Mouse (Mus musculus): ENCODE data around the gene Bcl9. TPM values are rescaled to one million over a fixed set of nuclear protein-coding genes. Genes with fewer than 3 reads are reported as not detected.
A peak's percentile ranks its signal among the peaks of the same experiment; 100 is the strongest.

The Bcl9 gene
- polyA plus RNA-seq, 1 experiment from 2014 or later = 59.8 TPM

DNA sequence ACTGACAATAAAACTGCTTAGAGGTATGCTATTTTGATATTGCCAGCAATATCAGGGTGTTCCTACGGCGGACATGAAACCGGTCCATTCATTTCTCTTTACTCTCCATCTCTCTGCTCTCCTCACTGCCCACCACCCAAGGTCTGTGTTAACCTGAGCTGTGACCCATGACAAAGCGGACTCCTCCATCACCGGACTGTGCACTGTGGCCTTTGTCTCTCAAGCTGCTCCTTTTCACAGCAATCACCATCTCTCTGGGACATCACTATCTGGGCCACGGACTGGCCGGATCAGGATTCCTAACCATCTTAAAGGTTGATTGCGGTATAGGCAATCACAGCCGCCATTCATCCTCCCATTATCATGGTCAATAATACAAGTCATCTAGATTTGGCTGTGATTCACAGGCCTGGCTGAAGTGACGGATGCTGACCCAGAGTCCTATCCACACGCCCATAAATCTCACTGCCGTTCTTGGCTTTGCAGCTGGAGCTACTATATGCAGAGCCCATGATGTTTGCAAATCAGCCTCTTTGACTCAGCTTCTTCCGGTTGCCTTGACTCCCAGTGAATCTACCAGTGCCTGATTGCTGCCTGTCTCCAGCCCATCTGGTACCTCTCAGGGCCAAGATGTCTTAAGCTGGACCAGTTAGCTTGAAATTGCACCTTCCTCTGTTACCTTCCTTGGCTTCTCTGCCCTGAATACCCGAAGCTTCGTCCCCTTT lies 28.1 kb upstream of the Bcl9 start:
- no peak overlapping the region for H3K4me2 ChIP-seq
- ATAC-seq (ENCODE audit: low FRiP score) = 0 out of 2 replicates have a peak, but pooled peaks have one; percentile 47
- H3K4me3 ChIP-seq (ENCODE audit: low read depth, low read length) = no peak overlapping the region
- peaks cover 7% of the 10 kb centered on the region; the same call in 1 of the 2 replicates for H3K4me1 ChIP-seq (ENCODE audit: control insufficient read depth, insufficient read depth, low read length)
- H3K36me3 ChIP-seq (ENCODE audit: control insufficient read depth, insufficient read depth, low read length) = no peaks in the 10 kb centered on the region
- DNase-seq (ENCODE audit: low spot score, missing footprints) = peak; percentile 88
- H3K9me3 ChIP-seq (ENCODE audit: control insufficient read depth, low read length) = no peaks in the 10 kb centered on the region
- no peak overlapping the region for H3K27ac ChIP-seq (ENCODE audit: low read depth, low read length)
- WGBS = 46% methylated on average over 15 of the region's 15 CpGs
- H3K27me3 ChIP-seq (ENCODE audit: control insufficient read depth, insufficient read depth, low read length) = no peaks in the 10 kb centered on the region
- no peak overlapping the region for H3K9ac ChIP-seq (ENCODE audit: low read length)

- Histone ChIP-seq H3K36me3 (ENCODE audit: control insufficient read depth, insufficient read depth, low read length) (no peaks in the 10 kb centered on the region), H3K9ac (ENCODE audit: low read length) (0 out of 2 replicates have a peak overlapping the region, but pooled peaks have one; percentile 16), H3K4me2 (no peak overlapping the region; the same call in 1 of the 2 replicates), H3K4me3 (ENCODE audit: low read depth, low read length) (no peak overlapping the region), H3K9me3 (ENCODE audit: control insufficient read depth, low read length) (no peaks in the 10 kb centered on the region), H3K4me1 (ENCODE audit: control insufficient read depth, insufficient read depth, low read length) (peaks cover 7% of the 10 kb centered on the region; the same call in 1 of the 2 replicates), H3K27me3 (ENCODE audit: control insufficient read depth, insufficient read depth, low read length) (no peaks in the 10 kb centered on the region), H3K27ac (ENCODE audit: low read depth, low read length) (no peak overlapping the region)
- 52% methylated on average over 17 of the region's 17 CpGs for WGBS
- DNase-seq (ENCODE audit: low spot score, missing footprints) (no peak), ATAC-seq (ENCODE audit: low FRiP score) (peak; percentile 64; the same call in 1 of the 2 replicates)
Measured at GRCm38 (mm10) chr3:97324046-97324445, 26.3 kb upstream of the Bcl9 start.

- H3K4me3 ChIP-seq (ENCODE audit: low read depth, low read length) = no peak overlapping the region
- DNase-seq (ENCODE audit: low spot score, missing footprints) (no peak), ATAC-seq (ENCODE audit: low FRiP score) (no peak)
- H3K4me2 ChIP-seq = no peak overlapping the region
- H3K4me1 ChIP-seq (ENCODE audit: control insufficient read depth, insufficient read depth, low read length) = peaks cover 4% of the 10 kb centered on the region; the same call in 1 of the 2 replicates
- 80% methylated on average over 3 of the region's 3 CpGs for WGBS
- no peaks in the 10 kb centered on the region; the same call in 1 of the 2 replicates for H3K27me3 ChIP-seq (ENCODE audit: control insufficient read depth, insufficient read depth, low read length)
- H3K27ac ChIP-seq (ENCODE audit: low read depth, low read length) = no peak overlapping the region
- H3K36me3 ChIP-seq (ENCODE audit: control insufficient read depth, insufficient read depth, low read length) = no peaks in the 10 kb centered on the region
- H3K9ac ChIP-seq (ENCODE audit: low read length) = no peak overlapping the region
- H3K9me3 ChIP-seq (ENCODE audit: control insufficient read depth, low read length) = no peaks in the 10 kb centered on the region
Measured at GRCm38 (mm10) chr3:97317302-97317701, 19.6 kb upstream of the Bcl9 start.

DNA sequence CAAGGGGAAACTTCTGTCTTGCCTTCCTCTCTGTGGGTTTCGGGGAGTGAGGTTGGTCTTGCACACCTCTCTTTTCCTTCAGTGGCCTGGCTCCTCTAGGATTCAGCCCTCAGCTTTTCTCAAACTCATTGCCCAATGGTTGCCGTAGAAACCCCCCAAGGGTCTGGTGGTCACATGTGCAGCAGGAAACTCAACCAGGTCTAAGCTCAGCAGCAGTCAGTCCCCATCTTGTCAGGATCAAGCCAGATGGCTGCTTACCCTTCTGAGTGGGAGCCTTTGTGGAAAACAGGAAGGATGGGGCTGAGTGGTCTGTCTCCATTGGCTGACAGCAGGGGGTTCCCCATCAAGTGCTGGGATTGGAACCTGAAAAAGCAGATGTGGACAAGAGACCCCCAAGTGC lies 15.7 kb upstream of the Bcl9 start:
- Histone ChIP-seq H3K9ac (ENCODE audit: low read length) (no peak overlapping the region), H3K4me3 (ENCODE audit: low read depth, low read length) (no peak overlapping the region), H3K27me3 (ENCODE audit: control insufficient read depth, insufficient read depth, low read length) (no peaks in the 10 kb centered on the region; the same call in 1 of the 2 replicates), H3K9me3 (ENCODE audit: control insufficient read depth, low read length) (peaks cover 5% of the 10 kb centered on the region; the same call in 1 of the 2 replicates), H3K4me1 (ENCODE audit: control insufficient read depth, insufficient read depth, low read length) (peaks cover 4% of the 10 kb centered on the region; the same call in 1 of the 2 replicates), H3K4me2 (no peak overlapping the region), H3K36me3 (ENCODE audit: control insufficient read depth, insufficient read depth, low read length) (no peaks in the 10 kb centered on the region), H3K27ac (ENCODE audit: low read depth, low read length) (no peak overlapping the region)
- DNase-seq (ENCODE audit: low spot score, missing footprints) (no peak), ATAC-seq (ENCODE audit: low FRiP score) (peak; percentile 65)
- 65% methylated on average over 2 of the region's 2 CpGs for WGBS

GRCm38 (mm10) chr3:97311998-97312397 lies 14.3 kb upstream of the Bcl9 start:
- peak; percentile 54 for ATAC-seq (ENCODE audit: low FRiP score)
- Histone ChIP-seq H3K9me3 (ENCODE audit: control insufficient read depth, low read length) (peaks cover 5% of the 10 kb centered on the region; the same call in 1 of the 2 replicates), H3K4me2 (peak overlapping the region; percentile 33), H3K4me1 (ENCODE audit: control insufficient read depth, insufficient read depth, low read length) (peaks cover 4% of the 10 kb centered on the region; the same call in 1 of the 2 replicates), H3K4me3 (ENCODE audit: low read depth, low read length) (no peak overlapping the region), H3K9ac (ENCODE audit: low read length) (peak overlapping the region; percentile 4; the same call in 1 of the 2 replicates), H3K36me3 (ENCODE audit: control insufficient read depth, insufficient read depth, low read length) (no peaks in the 10 kb centered on the region), H3K27ac (ENCODE audit: low read depth, low read length) (no peak overlapping the region), H3K27me3 (ENCODE audit: control insufficient read depth, insufficient read depth, low read length) (no peaks in the 10 kb centered on the region)
- DNase-seq (ENCODE audit: low spot score, missing footprints) = peak; percentile 91
- 27% methylated on average over 21 of the region's 21 CpGs for WGBS

DNA sequence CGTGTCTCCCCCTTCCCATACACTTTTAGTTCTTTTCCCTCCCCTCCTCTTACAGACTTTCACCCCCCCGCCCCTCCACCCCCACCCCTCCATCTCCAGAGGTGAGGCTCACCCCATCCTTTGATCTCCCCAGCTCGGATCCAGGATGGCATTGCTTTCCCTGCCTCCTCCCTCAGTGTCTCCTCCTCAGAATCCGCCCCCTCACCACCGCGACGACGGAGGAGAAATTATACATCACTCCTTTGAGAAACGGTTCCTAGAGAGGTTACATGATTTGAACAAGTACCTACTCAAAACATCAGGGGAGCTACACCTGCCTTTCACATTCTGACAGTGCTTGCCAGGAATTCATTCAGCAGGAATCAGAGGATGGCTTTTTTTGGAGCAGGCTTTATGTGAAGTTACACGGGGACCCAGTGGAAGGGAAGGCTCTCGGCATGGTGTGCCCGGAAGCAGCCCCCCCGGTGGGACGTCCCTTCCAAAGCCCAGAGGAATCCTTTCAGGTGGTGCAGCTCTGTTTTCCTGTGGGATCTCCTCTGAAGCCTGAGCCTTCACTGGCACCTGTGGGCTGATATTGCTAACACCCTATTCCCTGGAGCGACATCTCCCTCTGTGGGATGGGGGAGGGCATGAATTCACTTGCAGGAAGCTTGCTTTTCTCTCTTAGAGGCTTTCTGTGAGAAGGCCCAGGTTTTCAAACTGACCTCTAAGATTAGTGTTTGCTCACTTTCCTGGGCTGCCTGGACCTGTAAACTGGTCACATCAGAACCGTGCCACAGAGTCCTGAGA lies 12.2 kb upstream of the Bcl9 start:
- H3K27ac ChIP-seq (ENCODE audit: low read depth, low read length) = no peak overlapping the region
- peak overlapping the region; percentile 1; the same call in 1 of the 2 replicates for H3K4me2 ChIP-seq
- H3K4me3 ChIP-seq (ENCODE audit: low read depth, low read length) = no peak overlapping the region
- H3K9me3 ChIP-seq (ENCODE audit: control insufficient read depth, low read length) = peaks cover 5% of the 10 kb centered on the region; the same call in 1 of the 2 replicates
- peaks cover 4% of the 10 kb centered on the region; the same call in 1 of the 2 replicates for H3K4me1 ChIP-seq (ENCODE audit: control insufficient read depth, insufficient read depth, low read length)
- no peak for ATAC-seq (ENCODE audit: low FRiP score)
- H3K27me3 ChIP-seq (ENCODE audit: control insufficient read depth, insufficient read depth, low read length) = no peaks in the 10 kb centered on the region
- H3K36me3 ChIP-seq (ENCODE audit: control insufficient read depth, insufficient read depth, low read length) = no peaks in the 10 kb centered on the region
- H3K9ac ChIP-seq (ENCODE audit: low read length) = no peak overlapping the region
- DNase-seq (ENCODE audit: low spot score, missing footprints) = no peak
- whole genome bisulfite sequencing = 5% methylated on average over 16 of the region's 16 CpGs

GRCm38 (mm10) chr3:97308440-97308839 lies 10.7 kb upstream of the Bcl9 start:
- no peak for DNase-seq (ENCODE audit: low spot score, missing footprints)
- Histone ChIP-seq H3K27ac (ENCODE audit: low read depth, low read length) (no peak overlapping the region), H3K27me3 (ENCODE audit: control insufficient read depth, insufficient read depth, low read length) (no peaks in the 10 kb centered on the region), H3K4me1 (ENCODE audit: control insufficient read depth, insufficient read depth, low read length) (peaks cover 1% of the 10 kb centered on the region; the same call in 1 of the 2 replicates), H3K9ac (ENCODE audit: low read length) (no peak overlapping the region), H3K36me3 (ENCODE audit: control insufficient read depth, insufficient read depth, low read length) (no peaks in the 10 kb centered on the region), H3K9me3 (ENCODE audit: control insufficient read depth, low read length) (peaks cover 5% of the 10 kb centered on the region; the same call in 1 of the 2 replicates), H3K4me3 (ENCODE audit: low read depth, low read length) (no peak overlapping the region), H3K4me2 (no peak overlapping the region)
- ATAC-seq (ENCODE audit: low FRiP score) = no peak
- 14% methylated on average over 2 of the region's 2 CpGs for WGBS

GRCm38 (mm10) chr3:97305907-97306306 lies 8.2 kb upstream of the Bcl9 start:
- no peak overlapping the region for H3K27ac ChIP-seq (ENCODE audit: low read depth, low read length)
- no peak overlapping the region for H3K4me2 ChIP-seq
- no peak overlapping the region for H3K9ac ChIP-seq (ENCODE audit: low read length)
- no peaks in the 10 kb centered on the region; the same call in 1 of the 2 replicates for H3K4me1 ChIP-seq (ENCODE audit: control insufficient read depth, insufficient read depth, low read length)
- DNase-seq (ENCODE audit: low spot score, missing footprints) = no peak
- WGBS = 75% methylated on average over 4 of the region's 4 CpGs
- no peaks in the 10 kb centered on the region for H3K27me3 ChIP-seq (ENCODE audit: control insufficient read depth, insufficient read depth, low read length)
- H3K4me3 ChIP-seq (ENCODE audit: low read depth, low read length) = no peak overlapping the region
- no peak for ATAC-seq (ENCODE audit: low FRiP score)
- H3K9me3 ChIP-seq (ENCODE audit: control insufficient read depth, low read length) = peaks cover 3% of the 10 kb centered on the region; the same call in 1 of the 2 replicates
- H3K36me3 ChIP-seq (ENCODE audit: control insufficient read depth, insufficient read depth, low read length) = no peaks in the 10 kb centered on the region
